Mouse (Mus musculus): ENCODE measurements at regions not wholly inside any gene's neighbourhood (a gene's known extent, or its start where the extent isn't known, plus 50 kb on each side); places are given as distances from the start of the nearest gene placed in this dataset.

DNA sequence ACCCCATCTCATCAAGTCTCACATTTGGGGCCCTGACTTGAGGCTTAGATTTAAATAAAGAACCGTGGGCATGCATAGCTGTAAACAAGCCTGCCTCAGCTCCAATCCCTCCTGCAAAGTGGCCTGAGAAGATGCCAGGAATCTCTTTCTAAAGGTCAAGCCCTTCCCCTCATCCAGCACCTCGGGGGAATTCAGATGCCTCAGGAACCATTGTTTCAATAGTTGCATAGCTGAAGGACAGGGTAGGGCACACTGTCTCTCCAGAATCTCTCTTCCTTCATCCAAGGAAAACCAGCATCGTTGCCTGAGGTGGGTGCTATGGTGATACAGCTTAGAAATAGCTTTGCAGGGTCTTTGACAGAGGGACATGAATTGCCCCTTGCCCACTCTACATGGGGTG is 154.4 kb downstream of the Thbs2 start:
- DNase-seq, result no peak

GRCm38 (mm10) chr17:14539191-14539590 is 154.8 kb downstream of the Thbs2 start:
- no peak for DNase-seq

GRCm38 (mm10) chr17:14538527-14538926 is 155.5 kb downstream of the Thbs2 start:
- no peak for DNase-seq

- no peak for DNase-seq
Observed at GRCm38 (mm10) chr17:14532979-14533314, 161.1 kb downstream of the Thbs2 start.

DNA sequence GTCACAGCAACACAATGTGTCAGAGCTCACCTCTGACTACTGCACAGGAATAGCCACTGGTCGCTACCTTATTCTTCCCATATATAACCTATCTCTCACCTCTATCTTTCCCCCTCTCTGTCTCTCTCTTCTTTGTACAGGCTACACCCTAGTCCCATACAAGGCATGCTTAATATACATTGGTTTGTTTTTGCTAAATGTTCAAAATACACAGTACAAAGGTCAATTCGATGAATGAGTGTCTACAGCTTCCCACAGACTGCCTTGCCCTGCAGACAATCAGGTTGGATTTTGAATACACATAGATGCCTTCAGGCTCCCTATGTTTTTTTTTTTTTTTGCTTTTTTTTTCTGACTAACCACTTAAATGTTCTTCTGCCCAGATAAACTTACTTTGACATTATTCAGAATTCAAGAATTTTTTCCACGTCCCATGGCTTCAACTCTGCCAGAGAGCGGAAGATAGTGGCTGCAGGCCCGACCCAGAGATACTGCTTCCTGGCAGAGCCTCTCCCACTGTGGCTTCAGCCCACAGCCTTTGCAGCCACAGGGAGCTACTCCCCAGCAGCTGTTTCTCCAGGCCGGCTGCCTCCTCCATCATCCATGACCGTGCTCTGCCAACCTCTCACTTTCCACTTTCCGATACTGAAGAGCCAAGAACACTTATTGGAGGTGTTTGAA is 161.6 kb downstream of the Thbs2 start:
- no peak for DNase-seq

DNA sequence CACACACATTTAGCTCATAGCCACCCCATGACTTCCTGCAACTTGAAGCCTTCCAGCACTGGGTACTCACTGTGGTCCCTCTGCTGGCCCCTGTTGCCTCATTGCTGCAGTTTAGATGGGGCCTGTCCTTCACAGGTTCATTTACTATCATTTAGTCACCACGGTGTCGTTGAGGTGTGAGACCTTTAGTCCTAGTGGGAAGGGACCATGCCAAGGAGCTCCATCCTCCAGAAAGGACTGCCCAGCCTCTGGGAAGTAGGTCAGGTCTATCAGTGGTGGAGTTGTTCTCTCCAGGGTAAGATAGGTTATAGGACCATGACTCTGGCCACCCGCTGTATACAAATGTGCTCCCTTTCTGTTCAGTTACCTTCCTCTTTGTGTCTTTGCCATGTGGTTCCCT is 162.2 kb downstream of the Thbs2 start:
- DNase-seq, result no peak

DNA sequence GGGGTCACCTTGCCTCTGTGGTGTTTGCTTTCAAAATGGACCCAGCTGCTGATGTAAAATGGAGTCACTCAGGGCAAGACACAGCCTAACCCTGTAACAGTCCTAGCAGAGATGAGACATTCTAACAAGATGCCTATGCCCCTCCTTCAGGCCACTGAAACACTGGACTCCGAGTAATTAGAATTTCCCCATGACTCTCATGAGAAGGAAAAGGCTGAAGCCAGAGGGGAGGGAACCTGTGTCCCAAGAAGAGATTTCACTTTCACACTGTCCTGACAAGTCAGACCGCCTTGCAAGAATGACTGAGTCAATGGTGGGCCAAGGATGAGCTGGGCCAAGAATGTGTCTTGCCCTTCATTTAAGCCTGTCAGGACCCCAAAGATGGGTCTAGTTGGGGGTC is 166.3 kb downstream of the Thbs2 start:
- no peak for DNase-seq

GRCm38 (mm10) chr17:14525255-14525654 is 168.8 kb downstream of the Thbs2 start:
- DNase-seq, result no peak

GRCm38 (mm10) chr17:14524426-14525236 is 169.4 kb downstream of the Thbs2 start:
- DNase-seq, result peak; percentile 80

GRCm38 (mm10) chr17:14522011-14522410 is 172.0 kb downstream of the Thbs2 start:
- no peak for DNase-seq

DNA sequence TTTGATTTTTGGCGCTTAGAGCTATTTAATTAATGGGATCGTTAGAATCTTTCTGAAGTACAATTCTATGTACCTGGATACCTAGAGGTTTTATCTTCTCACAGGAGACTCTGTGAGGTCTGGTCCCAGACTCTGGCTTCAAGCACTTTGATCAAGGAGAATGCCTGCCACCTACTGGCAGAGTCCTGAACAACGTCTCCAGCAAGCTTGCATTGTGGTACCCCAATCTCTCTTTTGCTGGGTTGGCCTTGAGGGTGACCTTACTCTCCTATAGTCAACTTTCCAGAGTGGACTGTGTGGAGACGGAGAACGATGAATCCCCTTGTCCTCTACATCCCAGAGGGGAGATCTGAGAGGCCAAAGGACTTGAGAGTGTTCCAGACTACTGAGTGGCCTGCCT is 173.5 kb downstream of the Thbs2 start:
- peak; percentile 79 for DNase-seq

DNA sequence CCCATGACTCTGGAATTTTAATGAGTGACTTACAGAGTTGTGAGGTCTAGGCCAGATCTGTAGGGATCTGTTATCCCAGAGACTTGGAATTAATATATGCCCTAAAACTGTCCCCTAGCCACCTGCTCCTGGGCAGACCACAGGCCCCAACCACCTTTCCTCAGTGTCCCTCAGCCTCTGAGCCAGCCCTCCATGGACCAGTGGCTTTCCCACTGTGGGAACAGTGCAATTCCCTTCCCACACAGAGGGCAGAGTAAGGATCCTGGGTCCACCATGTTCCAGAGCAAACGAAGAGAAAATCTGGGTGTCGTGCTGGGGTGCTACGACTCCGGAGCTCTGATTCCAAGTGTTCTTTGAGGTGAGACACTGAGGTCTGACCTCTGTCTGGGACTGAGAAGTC is 174.7 kb downstream of the Thbs2 start:
- DNase-seq, result no peak

DNA sequence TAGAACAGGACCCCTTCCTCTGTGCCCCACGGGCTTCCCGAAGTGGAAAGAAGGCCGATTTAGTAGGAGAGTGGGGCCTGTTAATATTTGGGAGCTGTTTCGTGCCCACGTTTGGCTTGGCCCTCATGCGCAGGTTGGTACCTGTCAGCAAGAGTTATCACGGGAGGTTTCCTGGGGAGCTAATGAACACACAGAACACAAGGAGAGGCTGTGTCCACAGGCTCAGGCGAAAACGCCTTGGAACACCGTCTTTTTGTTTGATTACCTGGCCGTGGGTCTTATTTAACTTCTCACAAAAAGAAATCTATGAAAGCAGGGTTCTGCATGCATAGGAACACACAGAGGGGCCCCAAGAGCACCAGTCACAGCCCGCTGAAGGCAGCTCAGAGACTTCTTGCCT is 175.8 kb downstream of the Thbs2 start:
- no peak for DNase-seq

- DNase-seq, result no peak
Observed at GRCm38 (mm10) chr17:14517368-14517767, 176.7 kb downstream of the Thbs2 start.

DNA sequence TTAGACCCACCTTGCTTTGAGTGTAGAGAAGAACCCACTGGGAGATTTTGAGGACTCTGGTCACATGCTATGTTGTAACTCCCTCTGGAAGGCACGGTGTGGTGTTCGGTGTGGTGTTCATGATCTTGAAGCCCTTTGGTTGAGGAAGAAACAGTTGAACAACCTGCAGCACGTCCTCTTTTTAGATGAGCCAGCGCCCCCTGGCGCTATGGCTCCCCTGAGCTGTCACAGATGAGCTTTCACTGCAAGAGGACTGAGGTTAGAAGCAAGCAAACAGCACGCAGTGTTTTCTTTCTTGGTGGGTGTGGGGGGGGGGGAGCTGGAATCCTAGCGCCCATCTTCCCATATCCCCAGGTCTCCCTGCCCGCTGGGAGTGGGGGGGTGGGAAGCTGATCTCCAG is 177.9 kb downstream of the Thbs2 start:
- peak; percentile 72 for DNase-seq

- DNase-seq, result no peak
Observed at GRCm38 (mm10) chr17:14513454-14513853, 180.6 kb downstream of the Thbs2 start.

DNA sequence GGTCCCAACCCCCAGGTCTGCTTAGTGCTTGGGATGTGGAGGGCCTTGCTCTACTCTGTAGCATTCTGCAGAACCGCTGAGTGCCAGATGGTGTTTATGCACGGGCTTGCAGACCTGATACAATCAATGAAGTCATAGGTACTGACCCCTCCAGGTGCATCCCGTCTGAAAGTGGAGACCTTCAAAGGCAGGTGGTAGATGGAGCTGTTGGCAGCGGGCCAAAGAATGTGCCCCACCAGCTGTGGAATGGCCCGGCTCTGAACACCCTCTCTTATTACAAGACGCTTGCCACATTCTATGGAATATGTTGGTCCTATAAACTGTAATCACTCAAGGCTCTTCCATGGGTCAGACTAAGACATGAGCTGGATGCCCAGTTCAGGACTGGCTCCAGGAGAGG is 183.5 kb downstream of the Thbs2 start:
- DNase-seq, result no peak

DNA sequence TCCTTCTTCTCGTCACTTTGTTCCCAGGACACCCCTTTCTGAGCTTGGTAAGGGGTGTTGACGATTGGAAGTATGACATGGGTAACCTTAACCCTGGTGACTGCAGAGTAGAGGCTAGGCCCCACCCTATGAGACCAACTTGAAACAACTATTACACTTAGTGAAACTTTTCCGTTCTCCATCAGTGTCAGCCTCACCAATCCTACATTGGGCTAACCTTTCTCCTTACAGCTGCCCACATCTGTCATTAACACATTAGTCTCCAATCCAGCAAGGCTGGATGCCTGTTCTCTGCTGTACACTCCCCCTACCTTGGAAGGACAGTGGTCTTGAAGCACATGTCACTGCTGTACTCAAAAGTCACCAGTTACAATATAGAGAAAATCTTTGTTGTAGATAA is 186.9 kb downstream of the Thbs2 start:
- DNase-seq, result no peak

DNA sequence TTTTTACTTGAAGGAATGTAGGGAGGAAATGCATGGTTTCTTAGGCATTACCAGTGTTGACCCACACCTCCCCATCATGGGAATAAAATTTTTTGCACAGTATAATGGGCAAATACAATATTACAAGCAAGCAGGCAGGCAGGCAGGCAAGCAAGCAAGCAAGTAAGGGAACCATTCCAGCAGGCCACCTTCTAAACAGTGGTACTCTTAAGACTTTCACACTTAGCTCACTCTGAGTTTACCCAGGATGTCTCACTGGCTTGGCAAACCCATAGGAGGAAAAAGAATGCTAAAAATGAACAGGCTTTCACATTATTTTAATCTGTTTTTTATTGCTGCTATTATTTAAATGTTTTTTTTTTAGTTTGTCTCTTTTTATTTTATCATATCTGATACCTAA is 187.9 kb downstream of the Thbs2 start:
- no peak for DNase-seq

DNA sequence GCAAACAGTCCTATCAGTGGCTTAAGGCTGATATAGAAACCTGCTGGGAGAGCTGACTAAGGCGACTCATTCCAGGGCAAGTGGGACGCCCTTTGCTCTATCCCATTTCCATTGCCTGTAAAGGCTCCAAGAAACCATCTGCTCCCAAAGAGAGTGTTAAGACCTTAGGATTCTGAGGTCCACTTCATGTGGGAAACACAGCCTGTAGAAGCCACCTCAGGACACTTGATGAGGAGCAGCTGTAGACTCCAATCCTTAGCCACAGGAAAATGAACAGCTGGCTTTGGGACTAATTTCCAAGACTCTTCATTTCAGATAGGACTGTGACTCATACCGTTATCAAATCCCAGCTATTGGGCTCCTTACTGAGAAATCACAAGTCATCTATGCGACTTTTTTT is 188.6 kb downstream of the Thbs2 start:
- no peak for DNase-seq

- DNase-seq, result no peak
Observed at GRCm38 (mm10) chr17:14503670-14504069, 190.4 kb downstream of the Thbs2 start.

DNA sequence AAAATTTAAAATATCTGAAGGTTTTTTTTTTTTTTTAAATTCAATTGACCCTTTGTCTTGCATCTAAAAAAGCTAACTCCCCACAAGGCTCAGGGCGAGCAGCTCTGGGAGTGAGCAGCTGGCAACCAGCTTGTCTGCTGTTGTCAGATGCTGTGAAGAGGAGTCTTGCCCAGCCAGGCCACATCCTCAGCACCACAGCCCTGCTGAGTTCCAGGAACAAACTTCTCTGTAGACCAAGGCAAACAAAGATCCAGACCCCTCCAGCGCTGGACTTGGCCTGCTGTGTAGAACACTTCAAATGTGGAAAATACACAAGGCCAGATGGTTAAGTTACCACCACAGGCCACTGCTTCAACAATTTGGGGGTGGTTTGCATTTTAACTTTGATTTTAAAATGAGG is 192.7 kb downstream of the Thbs2 start:
- no peak for DNase-seq

- no peak for DNase-seq
Observed at GRCm38 (mm10) chr17:14497086-14497485, 196.9 kb downstream of the Thbs2 start.

DNA sequence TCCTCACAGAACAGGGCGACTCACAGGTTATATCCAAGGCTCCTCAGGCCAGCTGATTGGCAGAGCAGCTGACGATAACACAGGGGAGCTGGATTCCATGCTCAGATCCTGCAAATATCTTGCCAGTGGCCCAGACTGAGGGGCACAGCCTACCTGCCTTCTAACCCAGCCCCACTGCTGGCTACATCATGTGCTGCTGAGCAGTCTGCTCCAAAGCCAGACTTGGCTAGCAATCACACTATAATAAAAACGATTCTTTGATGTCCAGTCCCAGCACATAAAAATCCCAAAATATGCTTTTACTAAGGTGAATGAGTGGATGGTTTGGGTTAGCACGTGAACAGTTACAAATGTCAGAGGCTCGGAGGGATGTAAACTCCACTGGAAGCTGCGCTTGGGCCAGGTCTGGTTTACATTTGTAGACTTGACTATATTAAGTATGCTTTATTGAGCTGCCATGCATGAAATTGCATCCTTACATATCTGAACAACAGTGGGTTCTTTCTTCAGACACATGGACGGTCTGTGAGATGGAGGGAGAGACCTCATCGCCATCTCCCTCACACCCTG is 200.2 kb downstream of the Thbs2 start:
- no peak for DNase-seq
